Mouse (Mus musculus) retina, postnatal 1 day (tissue): ENCODE results near the gene Slc35g1.
A peak's percentile ranks its signal among the peaks of the same experiment; 100 is the strongest.

ENCODE experiments used
- DNase-seq: peaks from one replicate; pipeline ENCODE4 v3.0.0-alpha.2; 2012

Gene Slc35g1

GRCm38 (mm10) chr19:38397004-38397403 lies 1.2 kb downstream of the Slc35g1 start:
- peak; percentile 2 for DNase-seq

- no peak for DNase-seq
Observed at GRCm38 (mm10) chr19:38398966-38399365, 3.2 kb downstream of the Slc35g1 start.

- DNase-seq, result no peak
Observed at GRCm38 (mm10) chr19:38400851-38401250, 5.1 kb downstream of the Slc35g1 start.

- no peak for DNase-seq
Observed at GRCm38 (mm10) chr19:38401416-38401815, 5.6 kb downstream of the Slc35g1 start.

- DNase-seq, result no peak
Observed at GRCm38 (mm10) chr19:38410357-38411056, 14.7 kb downstream of the Slc35g1 start.

- no peak for DNase-seq
Observed at GRCm38 (mm10) chr19:38413861-38414260, 18.1 kb downstream of the Slc35g1 start.

GRCm38 (mm10) chr19:38418819-38419423 lies 23.1 kb downstream of the Slc35g1 start:
- DNase-seq, result no peak

- no peak for DNase-seq
Observed at GRCm38 (mm10) chr19:38420751-38421295, 25.0 kb downstream of the Slc35g1 start.

GRCm38 (mm10) chr19:38421436-38421835 lies 25.7 kb downstream of the Slc35g1 start:
- peak; percentile 32 for DNase-seq

GRCm38 (mm10) chr19:38422926-38423325 lies 27.1 kb downstream of the Slc35g1 start:
- DNase-seq, result no peak

GRCm38 (mm10) chr19:38423884-38424283 lies 28.1 kb downstream of the Slc35g1 start:
- peak; percentile 61 for DNase-seq

GRCm38 (mm10) chr19:38424581-38424980 lies 28.8 kb downstream of the Slc35g1 start:
- DNase-seq, result no peak

- DNase-seq, result peak; percentile 68
Observed at GRCm38 (mm10) chr19:38429269-38429668, 33.5 kb downstream of the Slc35g1 start.

GRCm38 (mm10) chr19:38430475-38430874 lies 34.7 kb downstream of the Slc35g1 start:
- DNase-seq, result no peak

- no peak for DNase-seq
Observed at GRCm38 (mm10) chr19:38431326-38431725, 35.5 kb downstream of the Slc35g1 start.

GRCm38 (mm10) chr19:38432021-38432420 lies 36.2 kb downstream of the Slc35g1 start:
- DNase-seq, result no peak

- no peak for DNase-seq
Observed at GRCm38 (mm10) chr19:38433381-38433780, 37.6 kb downstream of the Slc35g1 start.

- DNase-seq, result no peak
Observed at GRCm38 (mm10) chr19:38435221-38435620, 39.4 kb downstream of the Slc35g1 start.

- no peak for DNase-seq
Observed at GRCm38 (mm10) chr19:38441860-38442259, 46.1 kb downstream of the Slc35g1 start.

GRCm38 (mm10) chr19:38445758-38446157 lies 50.0 kb downstream of the Slc35g1 start:
- DNase-seq, result no peak
